Mouse (Mus musculus) right cerebral cortex, postnatal 4 days (tissue): Measurements from ENCODE around the gene Gm35549.

Experiments used
- DNase-seq: peaks from one replicate; pipeline ENCODE4 v3.0.0-alpha.2; 2022

The Gm35549 gene

GRCm38 (mm10) chr9:122823374-122824017, 20.3 kb downstream of the Gm35549 start:
- no peak for DNase-seq

DNA sequence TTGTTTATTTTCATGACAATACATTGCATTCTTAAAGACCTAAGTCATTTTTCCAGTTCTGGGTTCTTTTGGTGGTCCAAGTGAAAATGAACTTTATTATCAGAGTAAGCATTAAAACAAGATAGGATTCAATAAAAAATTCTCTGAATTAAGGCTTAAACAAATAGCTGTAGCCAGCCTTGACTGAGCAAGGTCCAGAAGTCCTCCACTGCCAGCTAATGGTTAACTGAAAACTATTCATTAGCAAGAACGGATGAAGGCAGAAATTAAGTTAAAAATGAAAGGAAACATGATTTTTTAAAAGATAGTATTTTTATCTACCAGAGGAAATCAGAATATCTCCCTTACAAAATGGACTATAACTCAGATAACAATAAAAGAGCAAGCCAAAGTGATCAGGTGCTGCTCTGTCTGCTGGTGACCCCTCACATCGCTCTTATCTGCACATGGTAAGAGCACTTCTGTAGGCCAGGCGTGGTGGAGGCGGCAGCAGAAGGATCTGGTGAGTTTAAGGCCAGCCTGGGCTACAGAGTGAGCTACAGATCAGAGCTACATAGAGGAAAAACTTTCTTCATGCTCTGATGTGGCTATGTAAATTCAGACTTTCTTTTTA, 28.5 kb downstream of the Gm35549 start:
- no peak for DNase-seq

DNA sequence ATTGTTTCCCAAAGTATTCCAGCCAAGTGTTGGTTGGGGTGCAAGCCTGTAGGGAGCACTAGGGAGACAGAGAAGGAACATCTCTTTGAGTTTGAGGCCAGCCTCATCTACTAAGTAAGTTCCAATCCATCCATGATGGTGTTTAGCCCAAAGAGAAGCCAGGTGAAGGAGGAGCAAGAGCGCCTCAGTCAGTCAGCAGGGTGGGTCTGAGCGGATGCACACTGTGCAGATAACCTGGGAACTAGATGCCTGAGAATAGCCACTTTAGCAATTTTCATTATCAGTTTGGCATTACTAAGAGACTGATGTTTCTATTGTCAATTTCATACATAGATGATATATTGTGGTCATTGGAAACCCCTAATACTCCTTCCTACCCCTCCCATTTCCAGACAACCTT, 29.1 kb downstream of the Gm35549 start:
- DNase-seq: no peak

DNA sequence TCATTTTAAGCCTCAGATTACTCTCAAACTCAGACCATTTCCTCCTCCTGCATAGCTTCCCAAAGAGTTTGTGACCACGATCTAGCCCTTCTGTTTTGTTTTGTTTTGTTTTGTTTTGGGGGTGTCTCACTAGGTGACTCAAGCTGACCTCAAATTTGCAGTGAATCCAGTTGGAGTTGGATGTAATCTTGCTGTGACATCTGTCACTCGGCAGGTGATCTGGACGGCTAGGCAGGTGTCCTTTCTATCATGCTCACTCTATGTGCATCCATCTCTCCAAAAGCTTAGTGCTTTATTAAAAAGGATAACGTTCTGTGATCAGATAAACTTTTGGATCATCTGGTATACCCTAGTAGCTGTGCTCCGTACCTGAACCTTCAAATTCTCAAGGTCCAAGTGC, 31.4 kb downstream of the Gm35549 start:
- no peak for DNase-seq

DNA sequence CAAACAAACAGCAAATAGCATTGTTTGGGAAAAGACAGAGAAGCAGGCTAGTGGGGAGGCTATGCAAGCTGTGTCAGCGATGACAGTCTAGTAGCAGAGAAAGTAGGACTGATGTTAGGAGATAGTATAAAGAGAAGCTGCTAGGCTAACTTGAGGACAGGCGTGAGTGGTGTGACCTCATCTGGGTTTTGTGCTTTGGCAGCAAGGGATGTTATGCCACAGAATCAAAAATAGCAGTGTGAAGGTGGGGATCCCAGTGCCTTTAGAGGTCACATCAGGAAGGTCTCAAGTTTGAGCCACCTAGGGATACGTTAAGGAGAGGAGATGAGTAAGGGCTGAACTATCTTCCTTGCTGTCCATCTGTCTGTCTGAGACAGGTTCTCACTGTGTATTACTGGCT, 33.6 kb downstream of the Gm35549 start:
- DNase-seq: no peak

GRCm38 (mm10) chr9:122807186-122807585, 36.6 kb downstream of the Gm35549 start:
- DNase-seq: no peak

- DNase-seq: no peak
These were observed 37.9 kb downstream of the Gm35549 start for GRCm38 (mm10) chr9:122805845-122806341.

GRCm38 (mm10) chr9:122805053-122805844, 38.6 kb downstream of the Gm35549 start, which contains the start of gene Tcaim:
Gene Tcaim, plus strand, starts transcription at chr9:122805539.
- peak; percentile 92 for DNase-seq

DNA sequence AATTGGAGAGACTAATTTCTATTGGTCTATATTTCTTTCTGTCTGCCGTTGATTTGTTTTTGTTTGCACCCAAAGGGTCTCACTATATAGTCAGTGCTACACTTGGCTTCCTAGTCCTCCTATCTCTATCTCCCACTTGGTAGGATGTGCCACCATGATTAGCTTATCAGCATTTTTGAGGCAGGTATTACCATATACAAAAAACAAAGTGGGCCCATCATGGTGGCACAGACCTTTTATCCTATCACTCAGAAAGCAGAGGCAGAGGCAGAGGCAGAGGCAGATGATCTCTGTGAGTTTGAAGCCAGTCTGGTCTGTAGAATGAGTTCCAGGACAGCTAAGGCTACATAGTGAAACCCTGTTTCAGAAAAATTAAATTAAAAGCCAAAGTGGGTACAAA, 57.3 kb downstream of the Gm35549 start:
- DNase-seq: no peak

DNA sequence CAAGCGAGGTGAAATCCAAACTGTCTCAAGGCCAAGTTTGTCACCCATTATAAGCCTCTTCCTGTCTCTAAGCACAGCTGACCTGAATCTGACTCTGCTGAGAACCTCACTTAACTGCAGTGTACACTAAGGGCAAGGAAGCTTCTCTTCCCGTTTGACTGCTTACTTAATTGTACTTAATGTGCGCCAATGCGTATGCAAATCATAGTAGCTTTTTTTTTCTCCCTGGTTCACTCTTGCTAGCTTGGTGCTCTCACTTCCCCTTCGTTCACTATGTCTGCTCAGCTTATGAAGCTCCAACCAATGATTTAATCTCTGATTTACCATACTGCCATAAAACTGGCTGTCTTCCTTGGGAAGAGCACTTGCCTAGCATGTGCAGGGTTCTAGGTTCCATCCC, 58.6 kb downstream of the Gm35549 start:
- no peak for DNase-seq
